Mouse (Mus musculus) cortical plate, adult 2 months (tissue): ENCODE measurements at regions not wholly inside any gene's neighbourhood (a gene's known extent, or its start where the extent isn't known, plus 50 kb on each side); places are given as distances from the start of the nearest gene placed in this dataset.

ENCODE experiments used
- H3K27ac ChIP-seq: fragments of 200-500 bp; 2 replicates; pipeline ENCODE4 v1.5.1; 2012; ENCODE audit warnings: low read length, control low read depth, inconsistent platforms; ENCODE audit not compliant: insufficient read depth
- H3K4me1 ChIP-seq: fragments of 200-500 bp; 2 replicates; pipeline ENCODE4 v1.6.1; 2011; ENCODE audit warnings: low read length; ENCODE audit not compliant: control insufficient read depth, insufficient read depth
- H3K4me3 ChIP-seq: fragments of 200-500 bp; 2 replicates; pipeline ENCODE4 v1.5.1; 2011; ENCODE audit warnings: mild to moderate bottlenecking, low read length, control low read depth; ENCODE audit not compliant: insufficient read depth
- CTCF ChIP-seq: fragments of 200-500 bp; IDR thresholded peaks from 2 replicates; pipeline ENCODE4 v1.5.1; 2011; ENCODE audit warnings: mild to moderate bottlenecking, control low read depth, low read length; ENCODE audit not compliant: insufficient read depth; ENCODE audit errors: extremely low read depth
- POLR2A ChIP-seq: fragments of 200-500 bp; IDR thresholded peaks from 2 replicates; pipeline ENCODE4 v1.6.1; 2011; ENCODE audit warnings: mild to moderate bottlenecking, low read length, control low read depth; ENCODE audit not compliant: insufficient read depth; ENCODE audit errors: extremely low read depth

- Histone ChIP-seq H3K27ac (no peak overlapping the region), H3K4me1 (peaks cover 2% of the 10 kb centered on the region), H3K4me3 (no peak overlapping the region)
- no peak for TF ChIP-seq POLR2A
- no peak for TF ChIP-seq CTCF
These were observed 386.8 kb downstream of the Gm21750 start for GRCm38 (mm10) chr14:74047695-74048280.

- TF ChIP-seq CTCF (no peak), POLR2A (no peak)
- no peak overlapping the region for H3K4me3 ChIP-seq
- H3K27ac ChIP-seq = no peak overlapping the region
- H3K4me1 ChIP-seq = peaks cover 4% of the 10 kb centered on the region
These were observed 387.4 kb downstream of the Gm21750 start for GRCm38 (mm10) chr14:74048386-74048785.

- Histone ChIP-seq H3K4me3 (no peak overlapping the region), H3K4me1 (no peaks in the 10 kb centered on the region), H3K27ac (no peak overlapping the region)
- no peak for TF ChIP-seq POLR2A
- TF ChIP-seq CTCF = no peak
These were observed 405.0 kb downstream of the Gm21750 start for GRCm38 (mm10) chr14:74066051-74066450.

GRCm38 (mm10) chr14:74093016-74093415, 432.0 kb downstream of the Gm21750 start:
- H3K4me3 ChIP-seq = no peak overlapping the region
- TF ChIP-seq POLR2A (no peak), CTCF (no peak)
- H3K4me1 ChIP-seq = no peaks in the 10 kb centered on the region
- H3K27ac ChIP-seq = no peak overlapping the region

GRCm38 (mm10) chr14:74099696-74100095, 438.7 kb downstream of the Gm21750 start:
- TF ChIP-seq CTCF (no peak), POLR2A (no peak)
- H3K4me3 ChIP-seq = no peak overlapping the region
- no peaks in the 10 kb centered on the region; the same call in 1 of the 2 replicates for H3K4me1 ChIP-seq
- H3K27ac ChIP-seq = no peak overlapping the region

GRCm38 (mm10) chr14:74112603-74113002, 451.6 kb downstream of the Gm21750 start:
- Histone ChIP-seq H3K27ac (no peak overlapping the region), H3K4me1 (peaks cover 2% of the 10 kb centered on the region), H3K4me3 (no peak overlapping the region)
- no peak for TF ChIP-seq CTCF
- TF ChIP-seq POLR2A = no peak

- TF ChIP-seq POLR2A = no peak
- TF ChIP-seq CTCF = no peak
- H3K4me1 ChIP-seq = peaks cover 2% of the 10 kb centered on the region
- no peak overlapping the region for H3K27ac ChIP-seq
- no peak overlapping the region for H3K4me3 ChIP-seq
These were observed 452.1 kb downstream of the Gm21750 start for GRCm38 (mm10) chr14:74113116-74113515.

GRCm38 (mm10) chr14:74113556-74113955, 452.5 kb downstream of the Gm21750 start:
- TF ChIP-seq CTCF = no peak
- TF ChIP-seq POLR2A = no peak
- Histone ChIP-seq H3K4me3 (no peak overlapping the region), H3K27ac (no peak overlapping the region), H3K4me1 (peaks cover 2% of the 10 kb centered on the region)

GRCm38 (mm10) chr14:74117686-74118085, 456.7 kb downstream of the Gm21750 start:
- H3K4me1 ChIP-seq = no peaks in the 10 kb centered on the region
- no peak for TF ChIP-seq POLR2A
- no peak for TF ChIP-seq CTCF
- no peak overlapping the region for H3K27ac ChIP-seq
- H3K4me3 ChIP-seq = no peak overlapping the region

- no peak overlapping the region for H3K4me3 ChIP-seq
- no peak overlapping the region for H3K27ac ChIP-seq
- no peaks in the 10 kb centered on the region for H3K4me1 ChIP-seq
- TF ChIP-seq CTCF (no peak), POLR2A (no peak)
These were observed 484.2 kb downstream of the Gm21750 start for GRCm38 (mm10) chr14:74145202-74145700.

GRCm38 (mm10) chr14:74166221-74166620, 474.4 kb upstream of the Htr2a start:
- Histone ChIP-seq H3K27ac (no peak overlapping the region), H3K4me1 (no peaks in the 10 kb centered on the region), H3K4me3 (no peak overlapping the region)
- no peak for TF ChIP-seq POLR2A
- TF ChIP-seq CTCF = no peak
